In genomic region chr7:130818813-130819212, GRCm38 (mm10) we compare ENCODE assay signal across 23 mouse cellular contexts. TPM values are rescaled to one million over a fixed set of nuclear protein-coding genes. Genes with fewer than 3 reads are reported as not detected.
DNase-seq lines count a peak whose midpoint lies in the region; ATAC-seq and TF ChIP-seq lines count a peak whose summit lies in the region.
"Had no signal": no experiment of that assay in that cellular context is flagged by ENCODE, and none has a peak within 500 bp of the region (broad histone marks: within the 10 kb centered on the region; RNA-seq: fewer than 3 reads in every experiment).

No protein-coding gene starts in this region.

- no peak overlapping the region for H3K9ac ChIP-seq in lung, postnatal 0 days (replicated peaks; ENCODE audit: low read depth)
- no peak overlapping the region for H3K9ac ChIP-seq in midbrain, embryonic 16.5 days (ENCODE audit: low read depth, low read length)
- H3K9ac ChIP-seq in heart, embryonic 12.5 days: no peak overlapping the region
- H3K9ac ChIP-seq: midbrain, embryonic 15.5 days had no signal

- 0 out of 2 replicates have a peak overlapping the region, but pooled peaks have one; percentile 26 for H3K27ac ChIP-seq in lung, postnatal 0 days (ENCODE audit: low read length)
- H3K27ac ChIP-seq in midbrain, embryonic 16.5 days (ENCODE audit: low read length): no peak overlapping the region
- no peak overlapping the region for H3K27ac ChIP-seq in heart, embryonic 12.5 days (ENCODE audit: poor library complexity, severe bottlenecking)
- H3K27ac ChIP-seq: embryonic facial prominence, embryonic 10.5 days; hindbrain, embryonic 10.5 days; midbrain, embryonic 15.5 days had no signal

- H3K4me3 ChIP-seq in lung, postnatal 0 days (ENCODE audit: low read depth, low read length): no peak overlapping the region
- H3K4me3 ChIP-seq in midbrain, embryonic 16.5 days (ENCODE audit: low read depth, low read length): no peak overlapping the region
- H3K4me3 ChIP-seq in heart, embryonic 12.5 days: no peak overlapping the region
- H3K4me3 ChIP-seq: embryonic facial prominence, embryonic 10.5 days; hindbrain, embryonic 10.5 days; midbrain, embryonic 15.5 days had no signal

- no peaks in the 10 kb centered on the region for H3K36me3 ChIP-seq in lung, postnatal 0 days (ENCODE audit: insufficient read depth, low read length)
- no peaks in the 10 kb centered on the region for H3K36me3 ChIP-seq in midbrain, embryonic 16.5 days (ENCODE audit: control insufficient read depth, insufficient read depth, low read length)
- H3K36me3 ChIP-seq in heart, embryonic 12.5 days: no peaks in the 10 kb centered on the region
- H3K36me3 ChIP-seq: embryonic facial prominence, embryonic 10.5 days; hindbrain, embryonic 10.5 days; midbrain, embryonic 15.5 days had no signal

- DNase-seq in lung, postnatal 0 days (ENCODE audit: low spot score): no peak
- no peak for DNase-seq in lung, adult 18-20 months
- DNase-seq in T-cell, adult 2 months (ENCODE audit: low spot score): peak; percentile 7
- no peak for DNase-seq in left cerebral cortex, postnatal 10 days (ENCODE audit: extremely low spot score in 1 of 2, low spot score in 2 of 2)
- DNase-seq in spleen, adult 12 weeks (ENCODE audit: low spot score): no peak
- DNase-seq: adrenal gland, postnatal 36 days; B cell, adult 2 months; cerebellum, adult 18-20 months; cerebellum, postnatal 36 days; heart, adult 11 months; kidney, adult 9 months; kidney, postnatal 4 days; liver; lung, postnatal 14 days; thymus, adult 2 months had no signal

- no peaks in the 10 kb centered on the region for H3K4me1 ChIP-seq in lung, postnatal 0 days (ENCODE audit: insufficient read depth, low read depth, low read length)
- no peaks in the 10 kb centered on the region for H3K4me1 ChIP-seq in midbrain, embryonic 16.5 days (ENCODE audit: control insufficient read depth, insufficient read depth, low read length)
- H3K4me1 ChIP-seq in heart, embryonic 12.5 days (replicated peaks): peaks cover 13% of the 10 kb centered on the region
- H3K4me1 ChIP-seq: embryonic facial prominence, embryonic 10.5 days; hindbrain, embryonic 10.5 days; midbrain, embryonic 15.5 days had no signal

- no peak for TF ChIP-seq CTCF in lung, postnatal 0 days (IDR thresholded peaks at IDR 0.05)

- H3K27me3 ChIP-seq in lung, postnatal 0 days (replicated peaks; ENCODE audit: insufficient read depth, low read length): no peaks in the 10 kb centered on the region
- H3K27me3 ChIP-seq in midbrain, embryonic 16.5 days (ENCODE audit: control insufficient read depth, insufficient read depth, low read depth, low read length): no peaks in the 10 kb centered on the region
- peaks cover 25% of the 10 kb centered on the region for H3K27me3 ChIP-seq in heart, embryonic 12.5 days (replicated peaks)
- H3K27me3 ChIP-seq: midbrain, embryonic 15.5 days had no signal

- WGBS in lung, postnatal 0 days: 62% methylated on average over 5 of the region's 5 CpGs
- WGBS in midbrain, embryonic 16.5 days: 84% methylated on average over 5 of the region's 5 CpGs
- 40% methylated on average over 5 of the region's 5 CpGs for WGBS in heart, embryonic 12.5 days

- H3K9me3 ChIP-seq in lung, postnatal 0 days (ENCODE audit: low read length): no peaks in the 10 kb centered on the region
- H3K9me3 ChIP-seq in midbrain, embryonic 16.5 days (replicated peaks; ENCODE audit: control insufficient read depth, low read length, poor library complexity, severe bottlenecking): no peaks in the 10 kb centered on the region
- no peaks in the 10 kb centered on the region for H3K9me3 ChIP-seq in heart, embryonic 12.5 days (replicated peaks)
- H3K9me3 ChIP-seq: embryonic facial prominence, embryonic 10.5 days; hindbrain, embryonic 10.5 days; midbrain, embryonic 15.5 days had no signal

- no peak for TF ChIP-seq EP300 in lung, postnatal 0 days (IDR thresholded peaks at IDR 0.05)

- intact Hi-C loops in left cerebral cortex, postnatal 10 days (cut with DNase I): no loop called here

- no peak for ATAC-seq in lung, postnatal 0 days
- peak; percentile 88 for ATAC-seq in inflammation-experienced regulatory T-cells, adult 6 months
- ATAC-seq in midbrain, embryonic 16.5 days: no peak
- no peak for ATAC-seq in heart, embryonic 12.5 days (ENCODE audit: insufficient number of reproducible peaks, low FRiP score)
- ATAC-seq: midbrain, embryonic 15.5 days had no signal

- no peak overlapping the region for H3K4me2 ChIP-seq in lung, postnatal 0 days (replicated peaks; ENCODE audit: low read depth, low read length)
- no peak overlapping the region for H3K4me2 ChIP-seq in midbrain, embryonic 16.5 days (ENCODE audit: low read length)
- no peak overlapping the region for H3K4me2 ChIP-seq in heart, embryonic 12.5 days
- H3K4me2 ChIP-seq: midbrain, embryonic 15.5 days had no signal

RNA-seq across cellular contexts. Expression of gene Btbd16, which starts 44.9 kb away (rescaled TPM):
- polyA plus RNA-seq in lung, postnatal 0 days (2015; fragmentation: Nextera tagmentation; extraction: Ambion mirVana): 0.08 TPM in 1 of 2 replicates, not detected in the other
- polyA plus RNA-seq in inflammation-experienced regulatory T-cells, adult 6 months (2017; shearing (Covaris generic)): 1 to 10 TPM; 2.1 to 7.9 (median 7.2) TPM
- 0.31 TPM in 1 of 2 replicates, not detected in the other for polyA plus RNA-seq in midbrain, embryonic 16.5 days (2015; fragmentation: Nextera tagmentation; extraction: Ambion mirVana)
- total RNA-seq in left cerebral cortex, postnatal 10 days (2021): under 1 TPM; 0.24 to 0.41 TPM
- polyA plus RNA-seq in heart, embryonic 12.5 days (2016; fragmentation: Nextera tagmentation; extraction: Ambion mirVana): 0.15 and 0.18 TPM in 2 replicates
- total RNA-seq: adrenal gland, postnatal 36 days; neutrophil, adult 5-6 weeks had no signal
- polyA plus RNA-seq: forebrain, embryonic 11.5 days; hindbrain, embryonic 10.5 days; midbrain, embryonic 15.5 days had no signal

RNA-seq across cellular contexts. Expression of gene Plekha1, which starts 46.7 kb away (rescaled TPM):
- polyA plus RNA-seq in lung, postnatal 0 days (2015; fragmentation: Nextera tagmentation; extraction: Ambion mirVana): 74.5 and 83.9 TPM in 2 replicates
- polyA plus RNA-seq in inflammation-experienced regulatory T-cells, adult 6 months (2017; shearing (Covaris generic)): 10 to 100 TPM; 13.8 to 36.3 (median 27.6) TPM
- 66.1 and 72.3 TPM in 2 replicates for polyA plus RNA-seq in midbrain, embryonic 16.5 days (2015; fragmentation: Nextera tagmentation; extraction: Ambion mirVana)
- 10 to 100 TPM; 92.4 to 92.7 TPM for total RNA-seq in left cerebral cortex, postnatal 10 days (2021)
- 54.6 and 56.2 TPM in 2 replicates for polyA plus RNA-seq in heart, embryonic 12.5 days (2016; fragmentation: Nextera tagmentation; extraction: Ambion mirVana)
